Mouse (Mus musculus) T-helper 1 cell (primary cell): Measurements from ENCODE around the gene Carmil3.

Source experiments
- in situ Hi-C: fragments of 300-600 bp; cut with MboI, MseI; formaldehyde crosslinking; loops from one replicate; pipeline ENCODE4 v1.15.1; 2025; ENCODE audit warnings: high pct_unique_total_duplicates

Gene Carmil3

DNA sequence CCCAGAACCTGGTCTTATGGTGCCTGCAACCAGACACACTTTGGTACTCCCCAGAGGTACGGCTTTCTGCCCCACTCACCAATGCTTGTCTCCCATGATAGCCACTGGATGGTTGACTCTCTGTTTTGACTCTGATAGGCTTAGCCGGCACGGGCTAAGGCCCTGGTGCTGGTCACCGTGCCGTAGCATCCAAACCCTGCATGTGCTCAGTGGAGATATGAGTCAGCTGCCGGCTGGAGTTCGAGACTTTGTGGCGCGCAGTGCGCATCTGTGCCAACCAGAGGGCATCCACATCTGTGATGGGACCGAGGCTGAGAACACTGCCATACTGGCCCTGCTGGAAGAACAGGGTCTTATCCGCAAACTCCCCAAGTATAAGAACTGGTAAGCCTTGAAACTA is 51.8 kb downstream of the Carmil3 start:
- in situ Hi-C loops, result no loop called here

DNA sequence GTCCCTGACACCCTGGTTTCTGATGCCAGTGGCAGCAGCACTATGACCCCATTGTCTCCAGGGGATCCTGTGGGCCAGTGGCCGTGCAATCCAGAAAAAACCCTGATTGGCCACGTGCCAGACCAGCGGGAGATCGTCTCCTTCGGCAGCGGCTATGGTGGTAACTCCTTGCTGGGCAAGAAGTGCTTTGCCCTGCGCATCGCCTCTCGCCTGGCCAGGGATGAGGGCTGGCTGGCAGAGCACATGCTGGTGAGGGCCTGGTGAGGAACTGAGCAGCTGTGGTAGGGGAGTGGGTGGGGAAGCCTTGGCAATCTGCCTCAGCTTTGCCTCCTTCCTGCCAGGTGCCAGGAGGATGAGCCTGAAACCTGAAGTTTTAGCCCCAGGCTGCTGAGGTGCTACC is 53.9 kb downstream of the Carmil3 start:
- in situ Hi-C loops, result no loop called here

DNA sequence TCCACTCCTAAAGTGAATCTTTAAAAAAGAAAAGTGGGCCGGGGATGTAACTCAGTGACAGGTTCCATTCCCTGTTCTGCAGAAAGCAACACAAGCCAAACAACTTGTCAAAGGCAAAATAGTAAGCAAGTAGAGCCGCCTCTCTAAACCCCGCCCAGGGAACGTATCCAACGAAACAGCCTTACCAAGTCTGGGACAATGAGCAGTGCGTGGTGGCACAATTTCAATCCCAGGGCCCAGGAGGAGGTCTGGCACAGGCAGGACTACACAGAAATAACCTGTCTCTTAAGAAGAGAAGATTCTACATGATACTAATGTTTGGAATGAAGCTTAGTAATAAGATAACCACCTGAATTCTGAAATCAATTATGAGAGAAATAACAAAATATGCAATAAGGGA is 59.7 kb downstream of the Carmil3 start:
- in situ Hi-C loops, result no loop called here

DNA sequence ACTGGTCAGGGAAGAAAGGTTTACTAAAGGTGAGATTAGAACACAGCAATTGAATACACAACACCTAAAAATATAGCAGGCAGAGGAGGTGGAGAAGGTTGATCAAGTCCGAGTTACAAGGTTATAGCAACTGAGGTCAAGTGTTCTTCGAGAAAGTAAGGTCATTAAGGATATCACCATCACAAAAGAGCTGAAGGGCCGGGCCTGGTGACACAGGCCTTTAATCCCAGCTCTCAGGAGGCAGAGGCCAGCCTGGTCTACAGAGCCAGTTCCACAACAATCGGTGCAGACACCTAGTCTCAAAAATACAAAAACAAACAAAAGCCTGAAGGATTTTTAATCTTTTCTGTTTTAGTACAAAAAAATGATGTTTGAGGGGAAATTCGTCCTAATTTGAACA is 60.9 kb downstream of the Carmil3 start:
- in situ Hi-C loops, result no loop called here

DNA sequence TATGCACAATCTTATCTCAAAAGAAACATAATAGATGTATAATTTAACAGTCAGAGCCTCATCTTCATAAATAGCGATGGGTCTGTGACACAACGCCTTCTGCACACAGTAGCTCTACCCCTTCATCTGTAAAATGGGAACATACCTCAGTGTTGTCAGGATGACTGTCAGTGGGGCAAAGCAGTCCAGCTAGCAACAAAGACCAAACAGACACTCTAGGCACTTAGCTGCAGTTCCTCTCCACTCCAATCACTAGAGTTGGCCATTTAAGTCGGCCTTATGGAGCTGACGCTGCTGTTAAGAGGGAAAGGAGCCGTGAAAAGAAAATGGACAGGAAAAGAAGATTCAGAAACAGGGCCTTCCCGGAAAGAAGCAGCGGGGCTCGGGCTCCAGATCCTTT is 61.3 kb downstream of the Carmil3 start:
- in situ Hi-C loops, result no loop called here

DNA sequence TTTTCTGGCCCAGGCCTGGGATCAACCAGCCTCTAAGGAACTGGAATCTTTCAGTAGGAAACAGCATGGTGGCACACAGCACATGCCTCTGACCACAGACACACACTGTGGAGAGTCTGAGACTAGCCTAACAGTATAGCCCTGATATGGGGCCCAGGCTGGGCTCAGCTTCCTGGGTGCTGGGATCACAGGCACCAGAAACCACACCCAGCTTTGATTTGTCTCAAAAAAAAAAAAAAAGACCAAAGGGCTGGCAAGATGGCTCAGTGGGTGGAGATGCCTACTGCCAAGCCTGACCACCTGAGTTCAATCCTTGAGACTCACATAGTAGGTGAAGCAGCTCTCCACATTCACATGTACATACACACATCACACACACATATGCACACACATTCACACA is 64.2 kb downstream of the Carmil3 start:
- in situ Hi-C loops, result no loop called here

DNA sequence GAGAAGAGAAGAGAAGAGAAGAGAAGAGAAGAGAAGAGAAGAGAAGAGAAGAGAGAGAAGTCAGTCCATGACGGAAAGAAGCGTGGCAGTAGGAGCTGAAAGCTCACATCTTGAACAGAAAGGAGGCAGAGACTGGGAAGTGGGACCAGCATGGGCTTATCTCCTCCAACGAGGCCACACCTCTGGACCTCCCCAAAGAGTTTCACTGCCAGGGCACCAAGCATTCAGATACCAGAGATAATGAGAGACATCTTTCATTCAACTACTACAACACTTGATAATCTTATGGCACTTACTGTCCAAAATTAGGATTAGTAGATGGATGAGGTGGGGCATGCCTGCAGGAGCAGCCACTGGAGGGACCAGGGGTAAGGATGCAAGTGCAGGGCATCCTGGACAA is 65.3 kb downstream of the Carmil3 start:
- in situ Hi-C loops, result no loop called here

DNA sequence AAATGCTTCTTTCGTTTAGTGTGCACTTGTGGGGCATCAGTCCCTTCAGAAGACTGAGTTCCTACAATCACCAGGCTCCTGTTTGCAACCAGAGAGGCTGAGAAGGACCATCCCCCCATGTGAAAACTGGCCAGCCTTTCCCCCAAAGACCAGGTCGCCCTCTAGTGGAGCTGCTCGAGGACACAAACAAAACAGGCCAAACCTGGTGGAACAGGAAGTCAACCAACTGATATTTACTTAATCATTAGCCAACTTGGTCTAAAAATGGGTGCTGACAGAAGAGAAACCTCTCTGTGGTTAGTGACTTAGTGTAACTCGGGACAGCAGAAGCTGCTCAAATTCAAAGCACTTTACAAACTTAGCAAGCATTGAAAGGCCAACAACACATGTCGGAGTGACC is 66.6 kb downstream of the Carmil3 start:
- in situ Hi-C loops, result no loop called here

DNA sequence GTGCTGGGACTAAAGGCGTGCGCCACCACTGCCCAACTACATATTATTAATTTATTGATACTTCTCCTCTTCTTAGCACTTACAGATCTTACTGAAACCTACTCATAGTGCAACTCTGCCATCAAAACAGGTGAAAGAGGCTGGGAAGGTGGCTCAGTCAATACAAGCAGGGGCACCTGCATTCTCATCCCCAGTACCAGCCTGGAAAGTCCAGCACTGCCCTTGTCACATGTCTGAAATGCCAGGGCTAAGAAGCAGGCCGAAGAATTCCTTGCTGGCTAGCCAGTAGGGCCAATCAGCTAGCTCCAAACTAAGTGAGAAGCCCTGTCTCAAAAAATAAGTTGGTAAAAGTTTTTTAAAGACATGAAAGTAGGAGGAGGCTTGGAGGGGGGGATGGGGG is 67.1 kb downstream of the Carmil3 start:
- in situ Hi-C loops, result no loop called here
